Mouse (Mus musculus) ovary, postnatal 10 days (tissue): ENCODE data around the gene Mup9.
"Not testable (repeated sequence)": the region's sequence is repeated elsewhere in the genome, so short reads cannot be mapped to it uniquely, and the experiment has no call there.

ENCODE experiments used
- DNase-seq: peaks from one replicate; pipeline ENCODE4 v3.0.0; 2022; ENCODE audit warnings: low spot score

Mup9 gene

DNA sequence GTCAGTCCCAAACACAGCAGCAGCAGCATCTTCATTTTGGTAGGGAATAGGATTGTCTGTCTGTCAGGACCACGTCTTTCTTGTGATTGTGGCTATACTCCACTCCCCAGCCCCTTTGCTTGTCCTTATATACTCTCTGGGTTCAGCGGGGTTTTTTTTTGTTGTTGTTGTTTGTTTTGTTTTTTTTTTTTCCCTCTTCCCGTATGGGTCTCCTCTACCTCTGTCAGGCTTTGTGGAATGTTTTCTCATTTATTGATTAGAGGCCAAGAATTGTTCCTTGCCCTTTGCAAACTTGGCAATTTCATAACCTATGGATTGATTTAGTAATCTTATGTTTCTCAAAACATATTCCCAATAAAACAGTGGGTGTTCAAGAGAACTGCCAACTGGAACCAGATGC is at the start of gene Mup9:
TSS of gene Mup9 (minus strand) at position 101 of the 400 bp plus-strand sequence.
- not testable (repeated sequence) for DNase-seq
